Mouse (Mus musculus): ENCODE data around the gene Maff. TPM values are rescaled to one million over a fixed set of nuclear protein-coding genes. Genes with fewer than 3 reads are reported as not detected.

The Maff gene
- polyA plus RNA-seq, 1 experiment = 1.1 TPM

- TF ChIP-seq POLR2A (IDR thresholded peaks at IDR 0.05; ENCODE audit: control insufficient read depth, low read depth, low read length) (no peak), CTCF (IDR thresholded peaks at IDR 0.05; ENCODE audit: control insufficient read depth, insufficient read depth, insufficient replicate concordance, low read depth, low read length) (no peak)
- Histone ChIP-seq H3K36me3 (ENCODE audit: control insufficient read depth, insufficient read depth, low read length) (no peaks in the 10 kb centered on the region), H3K4me3 (ENCODE audit: control insufficient read depth, low read depth, low read length) (no peak overlapping the region), H3K4me1 (ENCODE audit: control insufficient read depth, insufficient read depth, low read length) (peaks cover 20% of the 10 kb centered on the region), H3K27me3 (ENCODE audit: control insufficient read depth, insufficient read depth, low read length) (no peaks in the 10 kb centered on the region), H3K27ac (ENCODE audit: control insufficient read depth, insufficient read depth, low read depth, low read length) (no peak overlapping the region)
Observed at GRCm38 (mm10) chr15:79356481-79356880, 10.1 kb downstream of the Maff start.

DNA sequence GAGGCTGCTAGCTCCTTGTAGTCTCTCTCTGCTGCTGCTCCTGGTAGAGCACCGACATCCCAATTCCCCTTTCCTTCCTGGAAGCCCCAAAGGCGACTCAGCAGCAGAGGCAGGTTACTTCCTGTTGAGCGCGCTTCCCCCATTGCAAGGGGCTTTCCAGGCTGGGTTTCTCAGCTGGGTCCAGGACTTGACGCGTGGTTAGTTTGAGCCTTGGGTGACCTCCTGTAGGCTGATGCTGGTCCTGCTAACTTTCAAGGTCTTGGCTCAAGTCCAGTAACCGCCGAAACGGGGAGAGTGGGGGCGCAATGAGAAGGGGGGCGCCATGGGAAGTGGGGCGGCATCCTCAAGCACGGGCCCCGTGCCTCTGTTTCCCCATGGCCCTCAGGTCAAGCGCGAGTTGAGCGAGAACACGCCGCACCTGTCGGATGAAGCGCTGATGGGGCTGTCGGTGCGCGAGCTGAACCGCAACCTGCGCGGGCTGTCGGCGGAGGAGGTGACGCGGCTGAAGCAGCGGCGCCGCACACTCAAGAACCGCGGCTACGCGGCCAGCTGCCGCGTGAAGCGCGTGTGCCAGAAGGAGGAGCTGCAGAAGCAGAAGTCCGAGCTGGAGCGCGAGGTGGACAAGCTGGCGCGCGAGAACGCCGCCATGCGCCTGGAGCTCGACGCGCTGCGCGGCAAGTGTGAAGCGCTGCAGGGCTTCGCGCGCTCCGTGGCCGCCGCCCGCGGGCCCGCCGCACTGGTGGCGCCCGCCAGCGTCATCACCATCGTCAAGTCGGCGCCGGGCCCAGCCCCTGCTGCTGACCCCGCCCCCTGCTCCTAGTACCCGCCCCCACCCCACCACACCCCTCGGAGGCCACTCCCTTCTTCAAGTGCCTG is 10.9 kb downstream of the Maff start:
- H3K27ac ChIP-seq (ENCODE audit: control insufficient read depth, insufficient read depth, low read depth, low read length) = peak overlapping the region; percentile 15; the same call in 1 of the 2 replicates
- no peaks in the 10 kb centered on the region for H3K27me3 ChIP-seq (ENCODE audit: control insufficient read depth, insufficient read depth, low read length)
- no peaks in the 10 kb centered on the region for H3K36me3 ChIP-seq (ENCODE audit: control insufficient read depth, insufficient read depth, low read length)
- TF ChIP-seq CTCF (IDR thresholded peaks at IDR 0.05; ENCODE audit: control insufficient read depth, insufficient read depth, insufficient replicate concordance, low read depth, low read length) = no peak
- TF ChIP-seq POLR2A (IDR thresholded peaks at IDR 0.05; ENCODE audit: control insufficient read depth, low read depth, low read length) = no peak
- H3K4me3 ChIP-seq (ENCODE audit: control insufficient read depth, low read depth, low read length) = peak overlapping the region; percentile 75
- peaks cover 20% of the 10 kb centered on the region for H3K4me1 ChIP-seq (ENCODE audit: control insufficient read depth, insufficient read depth, low read length)

DNA sequence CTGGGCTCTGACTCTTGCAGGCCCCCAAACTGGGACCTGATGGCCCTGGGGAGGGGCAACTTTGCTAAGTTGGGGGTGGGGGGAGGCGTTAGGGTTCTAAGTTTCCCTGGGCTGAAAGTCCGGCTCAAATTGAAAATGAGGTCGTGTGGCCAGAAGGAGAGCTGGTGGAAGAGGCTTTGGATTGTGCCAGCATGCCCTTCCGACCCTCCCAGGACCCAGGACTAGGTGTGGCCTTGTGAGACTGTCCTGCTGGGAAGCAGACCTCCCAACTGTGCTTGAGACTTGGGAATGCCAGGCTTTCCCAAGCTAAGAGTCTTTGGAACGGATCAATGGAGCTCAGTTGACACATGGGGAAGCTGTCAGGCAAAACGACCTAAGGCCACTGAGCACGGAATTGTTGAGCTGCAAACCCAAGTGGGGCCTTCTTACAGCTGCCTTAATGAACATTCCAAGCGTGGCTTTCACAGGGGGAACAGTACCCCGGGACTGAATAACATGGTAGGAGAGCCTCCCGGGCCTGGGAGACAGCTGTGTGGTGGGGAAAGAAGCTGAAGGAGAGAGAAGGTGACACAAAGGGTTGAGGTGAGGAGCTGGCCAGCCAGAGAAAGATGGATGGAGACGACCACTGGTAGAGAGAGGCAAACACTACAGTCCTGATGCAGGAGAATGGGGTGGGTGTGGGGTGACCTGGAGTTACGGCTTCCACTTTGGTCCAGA is 11.7 kb downstream of the Maff start:
- no peaks in the 10 kb centered on the region for H3K27me3 ChIP-seq (ENCODE audit: control insufficient read depth, insufficient read depth, low read length)
- H3K4me1 ChIP-seq (ENCODE audit: control insufficient read depth, insufficient read depth, low read length) = peaks cover 18% of the 10 kb centered on the region
- TF ChIP-seq CTCF (IDR thresholded peaks at IDR 0.05; ENCODE audit: control insufficient read depth, insufficient read depth, insufficient replicate concordance, low read depth, low read length) (no peak), POLR2A (IDR thresholded peaks at IDR 0.05; ENCODE audit: control insufficient read depth, low read depth, low read length) (no peak)
- H3K4me3 ChIP-seq (ENCODE audit: control insufficient read depth, low read depth, low read length) = no peak overlapping the region
- no peak overlapping the region for H3K27ac ChIP-seq (ENCODE audit: control insufficient read depth, insufficient read depth, low read depth, low read length)
- H3K36me3 ChIP-seq (ENCODE audit: control insufficient read depth, insufficient read depth, low read length) = no peaks in the 10 kb centered on the region

DNA sequence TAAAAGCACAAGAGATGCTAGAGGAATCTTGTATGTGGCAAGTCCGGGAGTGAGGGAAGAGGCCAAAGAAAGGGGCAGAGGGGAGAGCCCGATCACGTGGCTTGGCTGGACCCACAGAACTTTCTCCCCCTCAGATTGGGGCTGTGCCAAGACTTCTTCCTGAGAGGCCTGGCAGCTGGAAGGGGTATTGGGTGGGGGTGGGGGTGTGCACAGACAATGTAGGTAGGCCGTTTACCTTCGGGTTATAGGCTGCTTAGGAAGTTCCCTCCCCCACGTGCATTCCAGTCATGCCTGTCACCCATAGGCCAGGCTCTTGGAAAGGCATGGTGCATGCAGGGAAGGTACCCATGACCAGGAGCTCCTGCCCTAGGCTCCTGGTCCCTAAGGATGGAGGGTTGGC is 13.5 kb downstream of the Maff start:
- Histone ChIP-seq H3K27ac (ENCODE audit: control insufficient read depth, insufficient read depth, low read depth, low read length) (no peak overlapping the region), H3K4me1 (ENCODE audit: control insufficient read depth, insufficient read depth, low read length) (peaks cover 18% of the 10 kb centered on the region), H3K27me3 (ENCODE audit: control insufficient read depth, insufficient read depth, low read length) (no peaks in the 10 kb centered on the region), H3K36me3 (ENCODE audit: control insufficient read depth, insufficient read depth, low read length) (no peaks in the 10 kb centered on the region), H3K4me3 (ENCODE audit: control insufficient read depth, low read depth, low read length) (no peak overlapping the region)
- TF ChIP-seq CTCF (IDR thresholded peaks at IDR 0.05; ENCODE audit: control insufficient read depth, insufficient read depth, insufficient replicate concordance, low read depth, low read length) (no peak), POLR2A (IDR thresholded peaks at IDR 0.05; ENCODE audit: control insufficient read depth, low read depth, low read length) (no peak)

GRCm38 (mm10) chr15:79360371-79360770 is 13.9 kb downstream of the Maff start:
- peaks cover 18% of the 10 kb centered on the region for H3K4me1 ChIP-seq (ENCODE audit: control insufficient read depth, insufficient read depth, low read length)
- no peaks in the 10 kb centered on the region for H3K27me3 ChIP-seq (ENCODE audit: control insufficient read depth, insufficient read depth, low read length)
- TF ChIP-seq CTCF (IDR thresholded peaks at IDR 0.05; ENCODE audit: control insufficient read depth, insufficient read depth, insufficient replicate concordance, low read depth, low read length) (no peak), POLR2A (IDR thresholded peaks at IDR 0.05; ENCODE audit: control insufficient read depth, low read depth, low read length) (no peak)
- H3K36me3 ChIP-seq (ENCODE audit: control insufficient read depth, insufficient read depth, low read length) = no peaks in the 10 kb centered on the region
- no peak overlapping the region for H3K27ac ChIP-seq (ENCODE audit: control insufficient read depth, insufficient read depth, low read depth, low read length)
- no peak overlapping the region for H3K4me3 ChIP-seq (ENCODE audit: control insufficient read depth, low read depth, low read length)

DNA sequence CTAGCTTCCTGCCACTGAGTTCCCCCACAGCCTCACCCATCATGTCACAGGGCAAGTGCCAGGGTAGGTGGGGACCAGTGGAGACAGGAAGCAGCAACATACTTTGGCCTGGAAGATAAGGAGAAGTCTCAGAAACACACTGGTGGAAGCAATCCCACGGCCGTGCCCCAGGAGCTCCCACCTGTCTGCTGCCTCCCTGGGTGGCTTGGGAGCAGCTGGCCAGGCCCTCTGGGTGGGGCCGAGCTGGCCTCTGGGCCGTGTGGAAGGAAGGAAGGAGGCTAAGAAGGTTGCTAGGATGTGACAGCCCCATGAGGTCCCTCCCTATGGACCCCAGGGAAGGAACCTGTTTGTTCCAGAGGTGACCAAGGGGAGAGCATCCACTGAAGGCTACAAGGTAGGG is 14.6 kb downstream of the Maff start:
- Histone ChIP-seq H3K4me1 (ENCODE audit: control insufficient read depth, insufficient read depth, low read length) (peaks cover 18% of the 10 kb centered on the region), H3K27ac (ENCODE audit: control insufficient read depth, insufficient read depth, low read depth, low read length) (no peak overlapping the region)

DNA sequence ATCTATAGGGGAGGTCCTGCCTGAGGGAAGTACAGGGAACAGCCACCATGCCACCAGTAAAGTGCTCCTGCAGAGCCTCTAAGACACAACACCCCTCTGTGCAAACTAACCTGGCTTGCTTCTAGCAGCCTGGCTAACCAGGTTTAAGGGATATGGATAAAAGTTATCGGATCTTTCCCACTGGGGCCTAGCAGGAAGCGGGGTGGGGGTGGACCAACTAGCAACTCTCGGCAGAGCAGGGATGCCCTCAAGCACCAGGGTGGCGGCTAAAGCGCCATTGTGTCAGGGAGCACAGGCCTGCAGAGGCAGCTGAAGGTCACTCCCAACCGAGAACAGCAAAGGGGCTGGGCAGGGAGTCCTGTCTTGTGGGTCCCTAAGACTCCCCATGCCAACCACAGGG is 17.7 kb downstream of the Maff start:
- no peak for TF ChIP-seq CTCF (IDR thresholded peaks at IDR 0.05; ENCODE audit: control insufficient read depth, insufficient read depth, insufficient replicate concordance, low read depth, low read length)
- no peak for TF ChIP-seq POLR2A (IDR thresholded peaks at IDR 0.05; ENCODE audit: control insufficient read depth, low read depth, low read length)
- Histone ChIP-seq H3K27me3 (ENCODE audit: control insufficient read depth, insufficient read depth, low read length) (no peaks in the 10 kb centered on the region), H3K4me1 (ENCODE audit: control insufficient read depth, insufficient read depth, low read length) (no peaks in the 10 kb centered on the region; the same call in 1 of the 2 replicates), H3K4me3 (ENCODE audit: control insufficient read depth, low read depth, low read length) (no peak overlapping the region), H3K27ac (ENCODE audit: control insufficient read depth, insufficient read depth, low read depth, low read length) (no peak overlapping the region), H3K36me3 (ENCODE audit: control insufficient read depth, insufficient read depth, low read length) (no peaks in the 10 kb centered on the region)

More for the DNA sequence above, 14.6 kb downstream of the Maff start:
- TF ChIP-seq CTCF (IDR thresholded peaks at IDR 0.05; ENCODE audit: control insufficient read depth, insufficient read depth, insufficient replicate concordance, low read depth, low read length) = no peak
- Histone ChIP-seq H3K27me3 (ENCODE audit: control insufficient read depth, insufficient read depth, low read length) (no peaks in the 10 kb centered on the region), H3K36me3 (ENCODE audit: control insufficient read depth, insufficient read depth, low read length) (no peaks in the 10 kb centered on the region), H3K4me3 (ENCODE audit: control insufficient read depth, low read depth, low read length) (no peak overlapping the region)
